Mouse (Mus musculus): ENCODE measurements at regions not wholly inside any gene's neighbourhood (a gene's known extent, or its start where the extent isn't known, plus 50 kb on each side); places are given as distances from the start of the nearest gene placed in this dataset.
"Not testable (repeated sequence)": the region's sequence is repeated elsewhere in the genome, so short reads cannot be mapped to it uniquely, and the experiment has no call there.

DNA sequence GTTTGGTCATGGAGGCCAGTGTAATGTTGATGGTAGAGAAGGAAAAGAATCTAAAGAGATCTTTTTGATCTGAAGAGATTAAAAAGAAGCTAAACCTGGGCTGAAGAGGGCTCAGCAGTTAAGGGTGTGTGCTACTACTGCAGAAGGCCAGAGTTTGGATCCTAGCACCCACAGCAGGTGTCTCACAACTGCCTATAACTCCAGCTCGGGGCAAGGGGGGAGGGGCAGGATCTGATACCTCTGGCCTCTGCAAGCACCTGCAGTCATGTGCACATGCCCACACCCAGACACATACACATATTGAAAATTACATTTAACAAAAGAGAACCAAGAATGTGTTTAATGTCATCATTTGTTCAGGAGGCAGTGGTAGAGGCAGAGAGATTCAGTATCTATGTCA is 232.4 kb upstream of the Slc7a11 start:
- Histone ChIP-seq H3K27ac (no peak overlapping the region), H3K79me2 (ENCODE audit: inconsistent target) (no peaks in the 10 kb centered on the region), H3K4me3 (ENCODE audit: inconsistent target) (no peak overlapping the region), H3K36me3 (ENCODE audit: inconsistent target) (no peaks in the 10 kb centered on the region)
- WGBS (ENCODE audit: missing documents) = 88% methylated on average over 1 of the region's 1 CpGs

- Histone ChIP-seq H3K4me3 (ENCODE audit: inconsistent target) (no peak overlapping the region), H3K27ac (no peak overlapping the region), H3K36me3 (ENCODE audit: inconsistent target) (no peaks in the 10 kb centered on the region), H3K79me2 (ENCODE audit: inconsistent target) (no peaks in the 10 kb centered on the region)
- WGBS (ENCODE audit: missing documents) = 64% methylated on average over 4 of the region's 4 CpGs
Observed at GRCm38 (mm10) chr3:50674860-50675566, 231.6 kb upstream of the Slc7a11 start.

DNA sequence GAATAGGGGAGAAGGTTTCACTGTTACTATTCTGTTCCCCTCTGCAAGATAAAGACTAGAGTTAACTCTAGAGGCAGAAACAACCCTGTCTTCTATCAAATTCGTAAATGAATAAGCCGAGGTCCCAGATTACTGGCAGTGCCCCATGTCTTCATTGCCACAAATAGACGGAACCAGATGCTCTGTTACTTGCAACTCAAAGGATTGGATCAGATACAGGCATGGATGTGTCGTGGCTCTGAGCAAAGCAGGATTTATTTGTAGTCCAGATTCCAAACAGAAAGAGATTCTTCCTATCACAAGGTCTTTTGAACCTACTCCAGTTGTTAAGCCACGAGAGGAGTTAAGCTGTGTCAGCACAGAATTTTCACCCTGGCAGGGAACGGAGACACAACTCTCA is 221.9 kb upstream of the Slc7a11 start:
- WGBS (ENCODE audit: missing documents) = 91% methylated on average over 6 of the region's 6 CpGs
- Histone ChIP-seq H3K79me2 (ENCODE audit: inconsistent target) (no peaks in the 10 kb centered on the region), H3K4me3 (ENCODE audit: inconsistent target) (no peak overlapping the region), H3K36me3 (ENCODE audit: inconsistent target) (no peaks in the 10 kb centered on the region), H3K27ac (no peak overlapping the region)

DNA sequence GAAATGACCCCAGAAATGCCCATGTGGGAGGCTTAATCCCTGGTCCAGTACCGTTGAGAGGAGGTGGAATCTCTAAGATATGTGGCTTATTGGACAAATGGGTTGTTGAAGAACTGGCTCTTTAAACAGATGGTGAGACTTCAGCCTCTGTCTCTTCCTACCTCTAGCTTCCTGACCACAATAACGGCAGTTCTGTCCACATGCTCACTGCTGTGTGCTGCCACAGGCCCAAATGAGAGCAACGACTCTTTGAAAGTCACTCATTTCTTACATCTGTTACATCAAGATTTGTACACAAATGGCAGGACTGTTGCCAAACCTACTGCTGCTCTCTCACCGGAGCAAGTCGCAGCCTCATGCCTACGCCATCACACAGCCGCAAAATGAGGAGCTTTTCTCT is 217.6 kb upstream of the Slc7a11 start:
- Histone ChIP-seq H3K36me3 (ENCODE audit: inconsistent target) (no peaks in the 10 kb centered on the region), H3K27ac (no peak overlapping the region), H3K79me2 (ENCODE audit: inconsistent target) (no peaks in the 10 kb centered on the region), H3K4me3 (ENCODE audit: inconsistent target) (no peak overlapping the region)
- WGBS (ENCODE audit: missing documents) = 31% methylated on average over 7 of the region's 7 CpGs

DNA sequence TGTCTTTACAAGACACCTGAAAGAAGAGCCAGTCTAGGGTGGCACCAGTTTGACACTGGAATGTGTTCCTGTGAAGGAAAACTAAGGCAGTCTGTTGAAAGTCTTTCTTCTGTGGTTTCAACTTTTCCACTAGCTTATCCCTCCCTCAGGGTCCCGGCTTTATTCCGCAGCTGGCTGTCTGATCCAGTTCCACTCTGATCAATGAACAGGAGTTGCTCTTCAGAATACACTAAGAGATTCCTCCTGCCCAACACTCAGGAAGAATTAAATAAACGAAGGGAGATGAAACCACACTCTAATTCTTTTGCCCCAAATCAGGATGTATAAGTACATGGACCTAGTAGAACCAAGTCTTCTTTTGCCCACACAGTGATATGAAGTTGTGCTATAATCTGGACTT is 217.2 kb upstream of the Slc7a11 start:
- H3K36me3 ChIP-seq (ENCODE audit: inconsistent target) = no peaks in the 10 kb centered on the region
- H3K79me2 ChIP-seq (ENCODE audit: inconsistent target) = no peaks in the 10 kb centered on the region
- H3K27ac ChIP-seq = no peak overlapping the region
- H3K4me3 ChIP-seq (ENCODE audit: inconsistent target) = no peak overlapping the region
- WGBS (ENCODE audit: missing documents) = 74% methylated on average over 3 of the region's 3 CpGs

DNA sequence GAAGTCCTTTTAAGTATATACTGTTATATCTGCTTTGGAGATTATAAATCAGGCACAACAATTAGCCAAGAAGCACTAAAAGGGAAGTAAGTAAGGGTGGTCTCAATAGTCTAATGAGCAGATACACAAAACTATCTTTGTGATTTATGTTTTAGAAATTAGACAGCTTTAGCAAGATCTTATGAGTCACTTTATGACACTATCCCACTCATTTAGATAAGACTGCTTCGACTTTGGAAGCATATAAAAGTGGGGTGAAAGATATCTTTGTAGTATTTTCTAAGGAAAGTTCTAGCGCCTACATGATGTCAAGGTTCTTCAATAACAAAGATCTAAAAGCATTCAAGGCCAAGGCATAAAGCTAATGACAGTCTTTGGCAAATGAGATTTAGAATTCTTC is 214.5 kb upstream of the Slc7a11 start:
- Histone ChIP-seq H3K27ac (no peak overlapping the region), H3K4me3 (ENCODE audit: inconsistent target) (no peak overlapping the region), H3K79me2 (ENCODE audit: inconsistent target) (no peaks in the 10 kb centered on the region), H3K36me3 (ENCODE audit: inconsistent target) (no peaks in the 10 kb centered on the region)
- 80% methylated on average over 2 of the region's 2 CpGs for WGBS (ENCODE audit: missing documents)

- WGBS (ENCODE audit: missing documents) = 86% methylated on average over 2 of the region's 2 CpGs
- H3K4me3 ChIP-seq (ENCODE audit: inconsistent target) = no peak overlapping the region
- no peaks in the 10 kb centered on the region for H3K79me2 ChIP-seq (ENCODE audit: inconsistent target)
- no peak overlapping the region for H3K27ac ChIP-seq
- H3K36me3 ChIP-seq (ENCODE audit: inconsistent target) = no peaks in the 10 kb centered on the region
Observed at GRCm38 (mm10) chr3:50654441-50654840, 211.0 kb upstream of the Slc7a11 start.

- Histone ChIP-seq H3K36me3 (ENCODE audit: inconsistent target) (no peaks in the 10 kb centered on the region), H3K79me2 (ENCODE audit: inconsistent target) (no peaks in the 10 kb centered on the region), H3K27ac (no peak overlapping the region), H3K4me3 (ENCODE audit: inconsistent target) (no peak overlapping the region)
- WGBS (ENCODE audit: missing documents) = 100% methylated on average over 3 of the region's 3 CpGs
Observed at GRCm38 (mm10) chr3:50652265-50652664, 208.9 kb upstream of the Slc7a11 start.

DNA sequence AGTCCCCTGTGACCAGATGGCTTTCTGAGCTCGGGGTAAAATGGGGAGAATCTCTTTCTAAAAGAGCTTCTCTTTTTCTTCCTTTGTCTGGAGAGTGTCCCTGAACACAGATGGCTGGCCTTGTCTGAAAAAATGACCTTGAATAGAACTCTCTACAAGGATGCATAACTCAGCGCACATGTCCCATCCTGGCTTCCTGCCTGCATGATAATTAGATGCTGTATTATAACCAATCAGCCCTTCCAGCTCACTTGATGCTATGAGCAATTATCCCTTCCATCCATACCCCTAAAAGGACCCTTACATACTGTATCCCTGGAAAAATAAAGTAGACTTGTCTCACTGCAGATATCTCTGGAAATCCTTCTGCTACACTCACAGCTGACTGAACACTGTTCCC is 199.7 kb upstream of the Slc7a11 start:
- WGBS (ENCODE audit: missing documents) = 91% methylated on average over 2 of the region's 2 CpGs
- H3K36me3 ChIP-seq (ENCODE audit: inconsistent target) = no peaks in the 10 kb centered on the region
- no peak overlapping the region for H3K27ac ChIP-seq
- H3K79me2 ChIP-seq (ENCODE audit: inconsistent target) = no peaks in the 10 kb centered on the region
- H3K4me3 ChIP-seq (ENCODE audit: inconsistent target) = no peak overlapping the region

DNA sequence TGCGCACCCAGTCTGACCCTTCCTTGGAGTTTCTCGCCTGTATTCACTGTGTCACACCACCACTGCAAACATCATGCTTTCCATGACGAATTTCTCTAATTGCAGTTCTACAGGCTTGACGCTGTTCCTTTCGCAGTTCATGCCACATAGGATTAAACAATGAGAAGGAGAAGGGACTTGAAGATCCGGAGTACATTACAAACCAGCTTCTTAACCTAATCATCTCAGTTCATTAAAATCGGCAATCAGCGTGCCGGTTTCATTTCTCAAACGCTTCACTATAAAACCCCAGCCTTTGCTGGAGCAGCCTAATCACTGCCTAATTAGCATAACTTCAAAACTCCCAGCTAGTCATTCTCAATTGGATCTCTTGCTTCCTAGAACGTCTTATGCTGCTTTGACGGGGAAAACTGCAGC is 196.5 kb upstream of the Slc7a11 start:
- Histone ChIP-seq H3K36me3 (ENCODE audit: inconsistent target) (no peaks in the 10 kb centered on the region), H3K27ac (no peak overlapping the region), H3K79me2 (ENCODE audit: inconsistent target) (no peaks in the 10 kb centered on the region), H3K4me3 (ENCODE audit: inconsistent target) (no peak overlapping the region)
- WGBS (ENCODE audit: missing documents) = 95% methylated on average over 12 of the region's 12 CpGs

DNA sequence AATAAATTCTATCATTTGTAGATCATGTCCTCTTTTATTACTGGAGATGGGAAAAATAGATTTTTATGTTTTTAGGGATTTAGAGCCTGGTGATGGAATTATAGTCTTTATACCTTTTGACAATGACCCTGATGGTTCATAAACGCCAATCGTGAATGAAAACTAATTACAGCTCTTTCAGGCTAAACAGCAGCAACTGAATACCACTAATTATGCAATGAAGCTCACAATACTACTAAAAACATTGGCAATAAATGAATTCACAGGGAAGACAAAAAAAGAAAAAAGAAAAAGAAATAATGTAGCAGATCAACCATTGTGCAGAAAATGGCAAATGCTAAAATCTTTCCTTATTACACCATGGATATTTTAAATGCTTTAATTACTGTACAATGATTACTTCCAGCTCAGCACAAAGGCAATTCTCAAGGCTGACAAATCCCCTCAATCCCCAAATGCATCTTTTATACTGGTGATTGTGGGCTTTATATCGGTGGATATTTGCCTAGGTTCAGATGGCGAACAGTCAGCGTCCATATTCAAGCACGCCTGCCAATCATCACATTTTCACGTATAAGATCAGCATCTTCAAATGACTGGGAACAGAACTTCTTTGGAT is 191.2 kb upstream of the Slc7a11 start:
- no peak overlapping the region for H3K27ac ChIP-seq
- H3K4me3 ChIP-seq (ENCODE audit: inconsistent target) = no peak overlapping the region
- H3K36me3 ChIP-seq (ENCODE audit: inconsistent target) = no peaks in the 10 kb centered on the region
- no peaks in the 10 kb centered on the region for H3K79me2 ChIP-seq (ENCODE audit: inconsistent target)
- 89% methylated on average over 7 of the region's 7 CpGs for WGBS (ENCODE audit: missing documents)

- Histone ChIP-seq H3K36me3 (ENCODE audit: inconsistent target) (no peaks in the 10 kb centered on the region), H3K27ac (no peak overlapping the region), H3K4me3 (ENCODE audit: inconsistent target) (no peak overlapping the region), H3K79me2 (ENCODE audit: inconsistent target) (no peaks in the 10 kb centered on the region)
Observed at GRCm38 (mm10) chr3:50631286-50631685, 187.9 kb upstream of the Slc7a11 start.

- no peaks in the 10 kb centered on the region for H3K36me3 ChIP-seq (ENCODE audit: inconsistent target)
- H3K4me3 ChIP-seq (ENCODE audit: inconsistent target) = no peak overlapping the region
- H3K79me2 ChIP-seq (ENCODE audit: inconsistent target) = no peaks in the 10 kb centered on the region
- 8% methylated on average over 9 of the region's 9 CpGs for WGBS (ENCODE audit: missing documents)
- no peak overlapping the region for H3K27ac ChIP-seq
Observed at GRCm38 (mm10) chr3:50628092-50628696, 184.8 kb upstream of the Slc7a11 start.

DNA sequence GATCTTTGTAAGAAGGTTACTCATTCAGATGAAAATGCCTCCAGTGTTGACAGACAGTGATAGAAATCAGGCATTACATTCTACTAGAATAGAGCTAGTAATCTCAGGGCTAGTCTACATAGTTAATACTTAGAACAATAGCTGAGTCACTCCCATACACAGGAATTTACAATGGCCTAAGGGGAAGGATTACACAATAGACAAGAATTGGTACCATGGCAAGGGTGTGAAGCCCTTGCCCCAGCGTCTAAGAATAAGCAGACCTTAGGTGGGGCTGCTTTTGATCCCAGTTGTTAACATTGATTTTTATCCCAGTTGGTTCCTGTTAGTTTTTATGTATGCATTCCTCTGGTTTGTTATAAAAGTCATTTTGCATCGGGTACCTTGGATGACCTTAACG is 177.8 kb upstream of the Slc7a11 start:
- not testable (repeated sequence) for H3K4me3 ChIP-seq (ENCODE audit: inconsistent target); H3K36me3 ChIP-seq (ENCODE audit: inconsistent target); H3K79me2 ChIP-seq (ENCODE audit: inconsistent target); H3K27ac ChIP-seq
- 78% methylated on average over 3 of the region's 3 CpGs for WGBS (ENCODE audit: missing documents)

GRCm38 (mm10) chr3:50619061-50619460 is 175.6 kb upstream of the Slc7a11 start:
- H3K79me2 ChIP-seq (ENCODE audit: inconsistent target) = no peaks in the 10 kb centered on the region
- no peak overlapping the region for H3K4me3 ChIP-seq (ENCODE audit: inconsistent target)
- no peak overlapping the region for H3K27ac ChIP-seq
- no peaks in the 10 kb centered on the region for H3K36me3 ChIP-seq (ENCODE audit: inconsistent target)
- WGBS (ENCODE audit: missing documents) = 83% methylated on average over 6 of the region's 6 CpGs

Data from macrophage (primary cell).